Mouse (Mus musculus) spleen, adult 18-20 months (tissue): ENCODE measurements around the gene Fam167b.
A peak's percentile ranks its signal among the peaks of the same experiment; 100 is the strongest.

ENCODE experiments used
- DNase-seq, 2 experiments: peaks; one replicate each; pipeline ENCODE4 v3.0.0; 2022; ENCODE audit warnings: mixed read lengths in 2 of 2

The Fam167b gene

DNA sequence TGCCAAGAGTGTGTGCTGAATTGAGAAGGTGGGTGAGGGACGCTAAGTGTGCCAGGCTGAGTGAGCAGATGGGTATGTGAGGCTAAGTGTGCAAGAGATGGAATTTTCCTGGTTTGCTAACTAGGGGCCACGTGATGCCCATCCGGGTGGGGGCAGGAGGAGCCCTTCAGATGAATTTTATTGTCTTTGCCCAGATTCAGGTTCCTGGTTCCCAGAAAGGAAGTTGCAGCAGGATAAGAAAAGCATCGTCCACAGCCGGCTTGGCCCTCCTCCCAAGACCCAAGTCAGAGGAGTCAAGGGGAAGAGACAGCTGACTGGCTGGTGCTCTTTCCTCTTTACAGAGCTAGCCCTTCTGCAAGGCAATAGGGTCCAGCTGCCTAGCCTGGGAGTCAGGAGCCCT lies at the start of gene Fam167b:
Gene Fam167b (minus strand): TSS at position 84 of the 400 bp plus-strand sequence.
- no peak for DNase-seq

- DNase-seq, result no peak
Observed at GRCm38 (mm10) chr4:129626035-129626434, 47.7 kb upstream of the Fam167b start.

DNA sequence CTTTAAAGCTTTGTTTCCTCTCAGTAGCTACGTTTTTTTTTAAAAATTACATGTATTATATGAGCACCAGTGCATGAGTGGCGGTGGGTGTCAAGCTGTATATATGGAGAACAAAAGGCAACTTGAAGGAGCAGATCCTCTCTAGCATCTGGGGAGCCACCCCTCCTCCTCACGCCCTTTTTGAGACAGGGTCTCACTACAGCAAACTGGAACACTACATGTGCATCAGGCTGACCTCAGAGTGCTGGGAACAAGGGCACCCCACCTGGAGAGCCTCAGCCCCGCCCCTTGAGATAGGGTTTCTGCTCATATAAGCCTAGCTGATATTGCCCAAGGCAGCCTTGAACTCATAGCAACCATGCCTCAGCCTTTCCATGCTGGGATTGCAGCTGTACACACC lies 47.1 kb upstream of the Fam167b start:
- DNase-seq, result no peak

DNA sequence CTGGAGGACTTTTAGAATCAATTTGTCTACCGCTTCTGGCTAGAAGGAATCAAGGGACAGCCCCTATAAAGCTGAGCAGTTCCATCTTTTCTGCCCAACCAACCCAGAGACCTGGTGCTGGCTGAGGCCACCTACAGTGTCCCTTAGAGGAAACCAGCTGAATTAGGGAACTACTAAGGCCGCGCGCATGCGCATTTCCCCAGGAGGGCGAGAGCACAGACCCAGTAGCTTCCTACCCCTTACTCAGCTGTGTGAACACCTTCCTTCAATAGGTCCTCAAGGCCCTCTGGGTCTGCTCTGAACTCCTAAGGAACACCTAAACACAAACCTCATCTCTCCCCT lies 46.7 kb upstream of the Fam167b start:
- DNase-seq, result peak; percentile 69 to 75

DNA sequence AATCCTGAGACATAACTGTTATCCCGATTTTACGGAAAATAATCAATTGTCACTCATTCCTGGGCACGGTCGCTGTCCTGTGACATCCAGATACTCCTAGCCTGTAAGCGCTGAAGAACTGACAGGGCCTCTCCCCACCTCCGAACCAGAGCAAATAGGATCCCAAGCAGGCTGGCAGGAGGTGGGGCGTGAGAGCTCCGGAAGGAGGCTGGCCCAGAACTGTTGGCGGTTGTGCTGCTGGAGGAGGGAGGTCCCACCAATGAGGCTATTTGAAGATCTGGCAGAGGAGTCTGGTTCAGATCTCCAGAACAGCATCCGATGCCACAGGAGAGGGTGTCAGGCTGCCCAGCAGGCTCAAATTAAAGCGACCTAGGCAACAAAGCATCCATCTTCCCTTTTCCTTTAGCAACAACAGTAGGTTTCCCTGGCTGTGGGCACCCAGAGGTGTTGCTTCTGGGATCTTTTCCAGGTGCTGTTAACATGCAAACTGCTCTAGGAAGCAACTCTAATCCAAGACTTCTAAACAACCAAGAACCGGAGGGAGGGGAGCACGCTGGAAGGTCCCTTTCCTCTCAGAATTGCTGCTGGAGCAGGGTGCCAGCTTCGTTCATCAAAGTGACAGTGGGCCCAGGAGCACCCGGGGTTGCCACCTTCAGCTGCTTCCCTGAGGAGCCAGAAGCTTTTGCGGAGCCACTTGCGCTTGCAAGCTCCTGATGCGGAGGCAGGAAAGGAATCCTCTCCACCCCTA lies 46.1 kb upstream of the Fam167b start:
- DNase-seq, result peak; percentile 60 to 69

GRCm38 (mm10) chr4:129623681-129624091 lies 45.3 kb upstream of the Fam167b start, which contains the start of gene Ccdc28b:
Gene Ccdc28b (minus strand): TSS chr4:129623947.
- DNase-seq, result peak in 1 of 2 experiments; percentile 19

- no peak for DNase-seq
Observed at GRCm38 (mm10) chr4:129622803-129623535, 44.6 kb upstream of the Fam167b start.

- DNase-seq, result no peak
Observed at GRCm38 (mm10) chr4:129622120-129622802, 43.9 kb upstream of the Fam167b start.

- no peak for DNase-seq
Observed at GRCm38 (mm10) chr4:129621283-129621841, 43.0 kb upstream of the Fam167b start.

- DNase-seq, result no peak
Observed at GRCm38 (mm10) chr4:129620419-129621282, 42.3 kb upstream of the Fam167b start.

DNA sequence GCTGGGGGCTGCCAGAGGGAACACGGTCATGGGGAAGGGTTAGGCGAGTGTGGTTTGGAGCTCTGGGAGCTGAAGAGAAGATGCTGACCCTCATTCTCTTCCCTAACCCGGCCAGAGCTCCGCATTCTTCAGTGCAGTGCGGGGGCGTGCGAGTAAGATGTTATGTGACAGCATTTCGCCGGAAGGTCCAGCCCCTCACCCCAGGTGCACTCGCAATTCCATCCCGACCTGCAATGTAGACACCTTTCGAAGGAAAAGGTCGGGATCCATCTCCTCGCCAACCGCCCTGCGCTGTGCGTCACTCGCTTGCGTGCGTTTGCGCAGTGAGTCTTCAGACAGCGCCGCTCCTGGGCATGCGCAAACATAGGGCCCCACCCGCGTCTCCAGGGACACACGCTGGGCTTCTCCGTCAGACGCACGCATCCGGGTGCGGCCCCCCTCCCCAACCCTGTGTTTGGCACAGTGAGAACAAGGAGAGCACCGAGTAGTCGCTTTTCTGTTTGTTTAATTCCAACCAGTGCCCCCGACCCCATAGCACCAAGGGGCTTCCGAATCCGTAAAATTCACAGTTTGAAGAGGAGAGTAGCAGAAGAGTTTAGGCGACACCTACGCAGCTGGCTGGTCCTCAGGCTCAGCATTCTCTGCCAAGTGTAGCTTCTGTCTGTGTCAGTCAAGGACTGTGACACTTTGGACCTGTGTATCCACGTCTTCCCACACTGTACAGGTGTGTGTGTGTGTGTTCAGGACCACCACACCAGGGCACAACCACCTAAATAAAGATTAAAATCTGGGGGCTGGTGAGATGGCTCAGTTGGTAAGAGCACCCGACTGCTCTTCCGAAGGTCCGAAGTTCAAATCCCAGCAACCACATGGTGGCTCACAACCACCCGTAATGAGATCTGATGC lies 40.7 kb upstream of the Fam167b start, which contains the start of gene Iqcc:
Gene Iqcc (minus strand): TSS at position 314 of the 906 bp plus-strand sequence.
- DNase-seq, result peak; percentile 92

- no peak for DNase-seq
Observed at GRCm38 (mm10) chr4:129618031-129618430, 39.7 kb upstream of the Fam167b start.

DNA sequence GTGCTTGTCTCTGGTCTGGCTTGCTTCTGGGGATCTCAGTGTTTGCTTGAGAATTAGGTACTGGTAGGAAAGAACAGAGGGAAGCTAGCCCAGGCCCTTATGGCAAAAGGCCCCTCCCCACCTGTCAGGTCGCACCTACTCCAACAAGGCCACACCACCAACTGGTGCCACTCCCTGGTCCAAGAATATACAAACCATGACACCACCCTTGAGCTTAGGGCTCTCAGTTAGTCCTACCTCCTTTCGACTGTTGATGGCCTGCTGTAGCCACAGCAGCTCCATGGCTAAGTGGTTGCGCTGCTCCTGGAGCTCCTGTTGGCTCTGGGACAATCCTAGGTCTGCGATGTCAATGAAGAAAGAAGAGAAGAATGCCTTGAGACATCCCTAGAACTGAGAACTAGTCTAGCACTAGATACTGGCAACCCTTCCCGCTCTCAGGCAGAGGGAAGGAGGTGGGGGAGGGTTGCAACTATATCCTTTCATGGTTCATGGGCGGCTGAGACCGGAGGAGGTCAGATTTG lies 38.8 kb upstream of the Fam167b start:
- no peak for DNase-seq

- DNase-seq, result no peak
Observed at GRCm38 (mm10) chr4:129616631-129617030, 38.3 kb upstream of the Fam167b start.

GRCm38 (mm10) chr4:129615801-129616290 lies 37.5 kb upstream of the Fam167b start:
- DNase-seq, result no peak

- DNase-seq, result no peak
Observed at GRCm38 (mm10) chr4:129614093-129614492, 35.7 kb upstream of the Fam167b start, which contains the start of gene Dcdc2b. Gene Dcdc2b (minus strand): TSS chr4:129614257.

DNA sequence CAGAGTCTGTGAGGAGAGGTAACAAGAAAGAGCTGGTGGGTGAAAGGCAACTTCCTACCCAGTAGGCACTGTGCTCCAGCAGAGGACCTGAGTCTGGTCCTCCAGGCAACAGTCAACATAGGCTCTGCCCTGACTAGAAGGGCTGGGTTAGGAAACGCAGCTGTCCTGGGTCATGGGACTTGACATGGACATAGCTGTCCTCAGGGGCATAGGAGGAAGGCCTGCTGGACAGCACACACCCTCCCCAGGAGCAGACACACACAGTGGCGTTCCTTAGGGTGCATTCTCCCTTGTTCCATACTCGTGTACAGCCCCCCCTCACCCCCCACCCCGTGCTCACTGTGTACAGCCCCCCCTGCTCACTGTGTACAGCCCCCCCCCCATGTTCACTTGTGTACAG lies 32.1 kb upstream of the Fam167b start:
- DNase-seq, result no peak

GRCm38 (mm10) chr4:129610026-129610425 lies 31.7 kb upstream of the Fam167b start:
- no peak for DNase-seq

- DNase-seq, result no peak
Observed at GRCm38 (mm10) chr4:129609139-129609631, 30.8 kb upstream of the Fam167b start.

DNA sequence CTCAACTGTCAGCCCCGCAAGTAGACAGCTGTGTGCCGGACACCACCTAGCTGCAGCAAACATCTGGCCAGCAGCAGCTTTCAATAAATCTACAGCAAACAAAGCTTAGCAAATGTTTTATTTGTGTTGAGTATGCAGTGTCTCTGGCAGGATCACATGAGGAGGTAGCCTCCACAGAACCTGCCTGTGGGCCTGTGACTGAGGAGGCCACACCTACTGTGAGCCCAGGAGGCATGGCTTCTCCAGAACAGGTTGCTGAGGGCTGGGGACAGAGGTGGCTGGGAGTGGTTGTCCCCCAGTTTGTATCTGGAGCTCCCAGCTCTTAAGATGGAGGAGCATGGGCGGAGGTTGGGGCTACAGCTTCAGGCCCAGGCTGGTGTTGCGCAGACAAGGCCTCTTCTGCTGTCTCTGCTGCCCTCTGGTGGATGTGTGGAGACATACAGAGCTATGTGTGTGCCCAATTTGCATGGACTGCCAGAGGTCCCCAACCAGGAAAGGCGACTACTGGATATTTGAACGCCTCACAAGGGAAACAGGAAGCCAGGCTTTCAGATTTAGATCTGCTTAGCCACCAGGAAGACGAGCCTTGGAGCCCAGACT lies 30.2 kb upstream of the Fam167b start:
- DNase-seq, result peak; percentile 54 to 72
